Mouse (Mus musculus): ENCODE results near the gene Cacnb4.

Gene Cacnb4

DNA sequence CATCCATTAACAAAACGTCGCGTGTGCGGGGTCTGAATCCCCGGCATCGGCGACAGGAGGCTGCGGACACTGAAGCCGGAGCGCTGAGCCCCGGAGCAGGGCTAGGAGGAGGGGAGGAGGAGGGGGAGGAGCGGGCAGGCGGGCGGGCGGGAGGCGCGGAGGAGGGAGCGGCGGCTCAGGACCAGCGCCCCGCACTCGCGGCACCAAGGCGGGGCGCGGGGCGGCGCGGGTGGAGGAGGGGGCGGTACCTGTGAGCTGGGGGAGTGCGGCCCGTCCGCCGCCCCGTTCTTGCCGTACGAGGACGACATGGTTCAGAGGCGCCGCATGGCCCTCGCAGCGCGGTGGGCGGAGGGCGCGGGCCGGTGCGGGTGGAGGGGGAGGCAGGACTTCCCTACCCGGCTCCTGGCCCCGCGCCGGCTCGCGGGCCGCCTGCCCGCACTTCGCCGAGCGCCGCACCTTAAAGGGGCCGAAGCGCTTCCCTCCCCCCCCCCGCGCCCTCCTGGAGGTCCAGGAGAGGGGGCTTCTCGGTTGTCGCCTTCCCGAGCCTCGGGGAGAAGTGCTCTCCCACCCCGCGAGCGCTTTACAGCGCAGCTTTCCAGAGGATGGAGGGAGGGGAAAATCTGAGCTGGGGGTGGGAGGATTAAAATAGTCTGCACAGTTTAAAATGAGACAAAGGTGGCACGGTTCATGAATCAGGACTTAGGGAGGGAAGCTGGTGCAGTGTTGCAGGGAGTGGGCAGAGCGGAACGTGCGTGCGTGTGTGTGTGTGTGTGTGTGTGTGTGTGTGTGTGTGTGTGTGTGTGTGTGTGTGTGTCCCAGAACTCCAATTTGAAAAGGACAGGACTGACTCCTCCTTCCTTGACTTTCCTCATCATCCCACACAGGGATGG lies at the start of gene Cacnb4:
Gene Cacnb4 (minus strand): TSS at position 809 of the 890 bp plus-strand sequence.
- no peak for DNase-seq (ENCODE audit: low spot score in 2 of 2)

DNA sequence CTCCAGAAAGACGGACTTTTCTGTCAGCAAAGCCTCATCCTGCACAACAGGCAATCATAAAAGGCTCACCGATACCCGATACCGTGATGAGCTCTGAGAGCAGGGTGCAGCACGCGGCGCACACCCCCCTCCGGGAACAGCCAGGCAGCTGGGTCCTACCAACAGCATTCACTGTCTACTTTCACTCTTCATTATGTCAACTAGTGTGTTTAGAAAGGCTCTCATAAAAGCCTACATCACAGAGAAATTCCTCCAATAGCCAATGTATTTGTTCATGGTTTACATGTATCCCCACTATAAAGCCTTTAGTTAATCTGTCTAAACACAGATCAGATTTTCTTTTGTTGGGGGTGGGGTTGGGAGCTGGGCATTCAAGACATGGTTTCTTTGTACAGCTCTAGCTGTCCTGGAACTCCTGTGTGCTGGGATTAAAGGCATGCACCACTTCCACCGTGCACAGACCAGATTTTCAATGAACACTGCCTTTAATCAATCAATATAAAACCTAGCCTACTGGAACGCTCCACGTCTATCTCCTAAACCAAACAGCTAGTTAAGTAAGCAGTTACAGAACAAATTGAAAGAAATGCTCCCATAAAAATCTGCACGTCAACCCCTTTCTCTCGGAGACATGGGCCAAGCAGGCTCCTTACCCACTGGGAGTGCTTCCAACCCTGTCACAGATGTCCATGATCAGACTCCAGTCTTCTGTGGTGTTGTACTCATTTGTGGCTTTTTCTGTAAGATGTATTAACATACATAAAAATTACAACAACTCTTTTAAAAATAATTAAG lies 43.8 kb upstream of the Cacnb4 start:
- DNase-seq (ENCODE audit: low spot score in 2 of 2): no peak

- DNase-seq (ENCODE audit: low spot score in 2 of 2): no peak
These were observed 40.4 kb upstream of the Cacnb4 start for GRCm38 (mm10) chr2:52717076-52717475.

DNA sequence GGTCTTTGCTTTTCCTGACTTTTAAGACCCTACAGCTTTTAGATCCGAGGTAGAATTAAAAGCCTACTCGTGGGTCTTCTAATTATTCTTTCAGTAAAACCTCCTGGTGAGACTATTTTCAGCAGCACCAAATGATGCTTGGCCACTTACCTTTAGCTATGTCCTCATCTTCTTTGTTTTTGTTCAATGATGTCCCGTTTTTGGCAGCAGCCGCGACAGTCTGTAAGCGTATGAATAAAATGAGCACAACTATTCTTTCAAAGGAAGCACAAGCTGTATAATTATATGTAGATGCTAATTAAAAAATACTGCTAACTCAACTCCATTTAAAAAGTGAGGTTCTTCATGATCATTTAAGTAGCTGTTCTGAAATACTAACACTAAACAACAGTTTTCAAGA lies 38.9 kb upstream of the Cacnb4 start:
- DNase-seq (ENCODE audit: low spot score in 2 of 2): no peak

DNA sequence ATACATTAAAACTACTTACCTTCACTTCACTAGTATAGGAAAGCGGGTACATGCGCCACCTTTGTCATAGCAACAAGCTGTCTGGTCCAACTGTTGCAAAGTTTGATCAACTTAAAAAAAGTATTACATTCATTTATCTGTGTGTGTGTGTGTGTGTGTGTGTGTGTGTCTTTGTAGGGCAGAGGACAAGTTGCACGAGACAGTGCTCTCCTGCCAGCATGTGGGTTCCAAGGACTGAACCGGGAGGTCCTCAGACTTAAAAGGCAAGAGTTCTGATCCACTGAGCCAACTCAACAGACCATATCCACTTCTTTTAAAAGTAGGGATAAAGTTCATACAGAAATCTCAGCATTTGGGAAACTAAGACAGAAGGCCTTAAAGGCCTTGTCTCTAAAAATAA lies 37.5 kb upstream of the Cacnb4 start:
- no peak for DNase-seq (ENCODE audit: low spot score in 2 of 2)

DNA sequence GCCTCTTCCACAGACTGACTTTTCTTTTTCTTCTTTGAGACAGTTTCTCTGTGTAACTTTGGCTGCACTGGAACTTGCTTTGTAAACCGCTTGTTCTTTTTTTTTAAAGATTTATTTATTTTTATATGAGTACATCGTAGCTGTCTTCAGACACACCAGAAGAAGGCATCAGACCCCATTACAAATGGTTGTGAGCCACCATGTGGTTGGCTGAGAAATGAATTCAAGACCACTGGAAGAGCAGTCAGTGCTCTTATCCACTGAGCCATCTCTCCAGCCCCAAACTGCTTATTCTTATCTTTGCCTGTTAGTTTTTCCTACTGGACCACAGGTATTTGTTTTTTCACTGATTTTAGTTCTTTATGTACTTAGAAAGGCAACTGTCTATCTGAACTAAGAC lies 34.2 kb upstream of the Cacnb4 start:
- DNase-seq (ENCODE audit: low spot score in 2 of 2): no peak

DNA sequence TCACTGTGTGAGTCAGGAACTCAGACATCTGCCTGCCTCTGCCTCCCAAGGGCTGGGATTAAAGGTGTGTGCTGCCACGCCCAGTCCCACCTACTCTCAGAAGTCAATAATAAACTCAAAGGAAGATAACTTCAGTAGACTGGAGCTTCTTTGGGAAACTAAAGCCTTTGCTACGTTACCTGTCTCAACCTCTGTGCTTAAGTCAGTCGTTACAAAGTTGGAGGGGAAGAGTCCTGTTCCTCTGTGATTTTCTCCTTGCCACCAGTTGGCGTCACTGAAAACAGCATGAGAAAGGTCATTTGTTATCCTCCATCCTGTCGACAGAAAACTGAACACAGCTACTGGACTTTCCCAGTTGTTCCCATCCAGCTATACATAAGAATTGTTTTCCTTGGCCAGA lies 32.8 kb upstream of the Cacnb4 start:
- DNase-seq (ENCODE audit: low spot score in 2 of 2): no peak

DNA sequence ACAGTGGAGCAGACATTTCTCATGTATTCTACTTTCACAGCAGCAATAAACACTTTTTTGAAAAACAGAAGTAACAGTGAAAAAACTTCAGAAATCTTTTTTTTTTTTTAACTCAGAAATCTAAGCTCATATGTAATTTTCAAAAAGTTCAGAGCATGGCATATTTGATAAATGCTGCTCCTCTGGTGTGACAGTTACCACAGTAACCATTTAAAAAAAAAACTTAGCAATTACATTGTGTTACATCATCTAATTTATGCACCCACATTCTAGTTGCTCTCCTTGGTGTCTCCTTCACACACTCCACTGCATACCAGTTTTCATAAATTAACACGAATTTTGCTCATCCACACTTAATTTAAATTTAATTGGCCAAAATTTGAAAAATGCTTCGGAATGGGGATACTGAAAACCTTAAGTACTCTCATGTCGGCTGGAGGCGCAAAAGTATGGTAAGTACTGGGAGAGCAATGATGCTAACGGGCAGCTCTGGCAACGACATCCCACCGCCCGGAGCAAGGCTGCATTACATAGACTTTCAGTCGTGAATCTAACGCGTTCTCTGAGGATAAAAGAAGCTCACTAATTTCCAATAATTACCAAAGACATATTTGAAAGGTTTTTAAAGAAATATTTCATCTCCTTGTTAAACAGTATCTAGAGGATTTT lies 24.9 kb upstream of the Cacnb4 start:
- no peak for DNase-seq (ENCODE audit: low spot score in 2 of 2)

GRCm38 (mm10) chr2:52700352-52700751 lies 23.7 kb upstream of the Cacnb4 start:
- DNase-seq (ENCODE audit: low spot score in 2 of 2): no peak

DNA sequence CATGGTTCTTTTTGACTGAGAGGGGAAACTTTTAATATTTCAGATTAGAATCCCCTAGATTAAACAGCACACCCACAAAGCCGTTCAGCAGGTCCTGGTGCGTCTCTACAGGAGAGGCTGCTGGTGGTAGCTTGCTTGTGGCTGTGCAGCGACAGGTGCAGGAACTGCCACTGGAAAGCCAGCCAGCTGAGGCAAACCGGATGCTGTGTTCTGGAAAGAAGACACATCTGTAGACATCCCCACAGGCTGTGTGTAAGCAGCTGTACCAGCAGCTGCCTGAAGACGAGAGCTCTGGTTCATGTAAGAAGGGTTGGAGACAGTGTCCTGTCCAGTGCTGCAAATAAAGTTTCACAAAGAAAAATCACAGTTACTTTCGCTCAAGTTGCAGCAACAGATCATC lies 18.0 kb upstream of the Cacnb4 start:
- DNase-seq (ENCODE audit: low spot score in 2 of 2): no peak

DNA sequence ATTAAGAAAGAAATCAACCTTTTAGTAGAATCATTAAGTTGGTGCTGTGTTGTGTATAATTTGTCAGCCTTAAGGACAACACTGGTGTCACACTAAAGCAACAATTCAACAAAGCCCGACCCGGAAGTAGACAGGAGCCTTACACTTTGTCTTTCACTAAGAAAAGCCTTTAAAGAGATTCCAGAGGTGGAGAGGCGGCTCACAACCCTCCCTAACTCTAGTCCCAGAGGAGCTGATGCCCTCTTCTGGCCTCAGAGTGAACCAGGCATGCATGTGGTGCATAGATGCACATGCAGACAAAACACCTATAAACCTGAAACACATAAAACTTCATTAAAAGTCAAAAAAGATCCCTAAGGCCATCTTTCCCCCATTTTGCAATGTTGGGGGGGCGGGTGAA lies 15.1 kb upstream of the Cacnb4 start:
- no peak for DNase-seq (ENCODE audit: low spot score in 2 of 2)

GRCm38 (mm10) chr2:52686601-52687000 lies 10.0 kb upstream of the Cacnb4 start:
- no peak for DNase-seq (ENCODE audit: low spot score in 2 of 2)

GRCm38 (mm10) chr2:52677589-52677988 lies 958 bp upstream of the Cacnb4 start:
- DNase-seq (ENCODE audit: low spot score in 2 of 2): no peak

- DNase-seq (ENCODE audit: low spot score in 2 of 2): no peak
These were observed 277 bp upstream of the Cacnb4 start for GRCm38 (mm10) chr2:52676913-52677303.

- no peak for DNase-seq (ENCODE audit: low spot score in 2 of 2)
These were observed 1.2 kb downstream of the Cacnb4 start for GRCm38 (mm10) chr2:52675278-52675987.

DNA sequence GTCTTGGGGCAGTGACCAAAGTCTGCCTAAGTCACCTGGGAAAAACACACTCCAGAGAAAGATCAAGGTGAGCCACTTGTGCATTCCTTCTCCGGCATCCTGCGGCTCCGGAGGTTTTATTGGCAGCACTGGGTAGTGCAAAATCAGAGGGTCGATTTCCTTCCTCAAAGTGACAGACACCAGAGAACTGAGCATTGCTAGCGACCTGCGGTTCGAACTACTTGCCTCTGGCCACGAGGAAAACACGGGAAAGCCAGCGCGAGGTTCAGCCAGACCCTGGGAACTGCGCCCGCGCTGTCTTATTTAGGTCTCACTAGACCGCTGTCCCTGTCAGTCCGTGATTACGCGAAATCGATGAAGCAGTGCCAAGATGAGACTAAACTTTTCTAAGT lies 1.7 kb downstream of the Cacnb4 start:
- DNase-seq (ENCODE audit: low spot score in 2 of 2): no peak

DNA sequence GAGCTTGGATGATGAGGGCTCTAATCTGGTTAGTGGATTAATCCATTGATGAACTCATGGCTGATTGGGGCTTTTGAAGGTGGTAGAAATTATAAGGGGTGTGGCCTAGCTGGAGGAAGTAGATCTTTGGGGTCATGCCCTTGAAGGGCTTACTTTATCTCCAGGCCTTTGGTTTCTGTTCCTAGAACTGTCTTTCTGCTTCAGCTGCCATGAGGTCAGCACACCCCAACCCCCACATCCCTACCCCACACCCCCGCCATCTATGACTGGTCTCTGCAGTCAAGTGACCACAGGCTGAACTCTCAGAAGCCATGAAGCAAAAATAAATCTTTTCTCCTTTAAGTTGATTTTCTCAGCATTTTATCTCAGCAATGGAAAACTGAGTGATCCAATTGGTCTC lies 3.5 kb downstream of the Cacnb4 start:
- no peak for DNase-seq (ENCODE audit: low spot score in 2 of 2)

DNA sequence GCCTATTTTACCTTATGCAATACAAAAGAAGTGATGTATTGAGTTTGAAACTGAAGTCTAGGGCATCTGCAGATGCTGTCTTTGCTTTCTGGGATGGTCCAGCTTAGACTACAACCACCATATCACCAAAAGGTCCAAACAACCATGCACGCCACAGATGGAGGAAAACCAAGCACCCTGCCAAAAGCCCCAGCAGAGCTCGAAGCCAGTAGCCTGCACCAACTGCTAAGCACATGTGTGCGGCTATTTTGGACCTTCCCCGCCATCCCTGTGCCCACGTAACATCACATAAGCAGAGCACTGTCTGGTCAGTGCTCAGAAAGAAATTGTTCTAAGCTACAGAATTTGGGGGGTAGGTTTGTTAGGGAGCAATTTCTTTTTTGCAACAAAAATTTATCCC lies 5.9 kb downstream of the Cacnb4 start:
- DNase-seq (ENCODE audit: low spot score in 2 of 2): no peak

- DNase-seq (ENCODE audit: low spot score in 2 of 2): no peak
These were observed 8.2 kb downstream of the Cacnb4 start for GRCm38 (mm10) chr2:52668480-52668879.

DNA sequence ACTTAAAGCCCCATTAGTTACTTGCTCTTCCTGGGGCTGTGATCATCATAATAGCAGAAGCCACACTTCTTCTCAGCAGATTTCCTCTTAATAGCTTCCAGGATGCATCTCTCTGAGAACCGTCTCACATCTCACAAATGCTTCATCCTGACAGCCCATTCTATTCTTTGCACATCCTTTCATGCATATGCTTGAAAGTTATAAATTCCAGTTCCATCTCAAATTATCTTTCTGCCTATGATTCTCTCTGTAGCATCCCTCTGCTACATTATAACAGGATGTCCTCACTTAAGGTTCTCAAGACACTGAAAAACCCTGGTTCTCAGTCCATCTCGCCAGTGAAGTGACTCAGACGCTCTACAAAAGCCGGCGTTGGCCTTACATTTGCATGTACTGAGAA lies 19.9 kb downstream of the Cacnb4 start:
- DNase-seq (ENCODE audit: low spot score in 2 of 2): no peak

DNA sequence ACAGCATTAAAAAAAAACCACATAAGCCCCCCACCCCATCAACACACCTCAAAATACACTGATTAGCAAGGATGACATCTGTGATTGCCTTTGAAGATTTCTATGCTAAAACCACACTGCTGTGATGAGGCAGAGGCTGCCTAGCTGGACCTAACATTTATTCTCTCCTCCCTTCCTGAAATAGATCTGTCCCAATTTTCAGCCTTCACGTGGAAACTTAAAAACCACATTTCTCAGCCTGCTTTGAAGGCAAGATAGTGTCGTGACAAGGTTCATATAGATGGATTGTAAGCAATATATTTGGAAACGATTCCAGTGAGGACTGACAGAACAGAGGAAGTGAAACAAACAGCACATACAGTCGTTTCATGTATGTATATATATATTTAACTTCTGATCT lies 22.1 kb downstream of the Cacnb4 start:
- DNase-seq (ENCODE audit: low spot score in 2 of 2): no peak

DNA sequence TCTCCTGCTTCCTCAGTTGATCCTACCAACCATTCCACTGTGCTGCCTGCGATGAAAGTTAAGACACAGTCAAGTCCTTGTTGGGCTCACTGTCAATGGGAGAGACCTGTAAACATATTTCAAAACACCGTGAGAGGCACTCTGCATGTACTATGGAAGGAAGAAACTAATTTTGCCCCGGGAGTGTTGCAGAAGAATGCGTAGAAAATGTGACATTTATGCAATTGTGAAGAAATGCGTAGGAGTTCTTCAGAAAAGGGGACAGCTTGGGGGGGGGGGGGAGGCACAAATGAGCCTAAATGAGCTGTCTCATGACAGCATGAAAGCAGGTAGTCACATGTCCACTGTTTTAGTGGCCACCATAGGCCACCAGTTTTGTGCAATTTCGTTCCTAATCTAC lies 25.1 kb downstream of the Cacnb4 start:
- DNase-seq (ENCODE audit: low spot score in 2 of 2): no peak

All from spleen, postnatal 14 days (tissue).